Mouse (Mus musculus) megakaryocyte, adult 5-6 weeks (primary cell): ENCODE results near the gene Rhoh. TPM values are rescaled to one million over a fixed set of nuclear protein-coding genes. Genes with fewer than 3 reads are reported as not detected.

ENCODE experiments used
- ATAC-seq: 2 replicates; pipeline ENCODE4 v1.8.0; 2016; ENCODE audit warnings: mild to moderate bottlenecking, inconsistent platforms; ENCODE audit not compliant: poor library complexity, severe bottlenecking
- total RNA-seq, 2 experiments: library from RNA; stranded (forward) in 1 of 2; stranded (reverse) in 1 of 2; fragments of 153-499, 151-499 nt in 1 of 2; fragments of 221-1000, 200-1000 nt in 1 of 2; gene quantifications; 2 replicates each; pipeline versions ENCODE4 v1.2.3 to v1.2.4; 2015 to 2017

Gene Rhoh
- total RNA-seq (2015) (6.4 and 10.8 TPM in 2 replicates), total RNA-seq (2017) (9.3 and 10.5 TPM in 2 replicates)

GRCm38 (mm10) chr5:65861154-65861944, at the start of gene Rhoh:
TSS of gene Rhoh (plus strand) at chr5:65861213.
- no peak for ATAC-seq

GRCm38 (mm10) chr5:65823601-65824133, 37.3 kb upstream of the Rhoh start:
- peak; percentile 59; the same call in 1 of the 2 replicates for ATAC-seq

GRCm38 (mm10) chr5:65826476-65826875, 34.5 kb upstream of the Rhoh start:
- ATAC-seq, result no peak

GRCm38 (mm10) chr5:65827102-65827501, 33.9 kb upstream of the Rhoh start:
- no peak for ATAC-seq

- no peak for ATAC-seq
These were observed 32.8 kb upstream of the Rhoh start for GRCm38 (mm10) chr5:65828261-65828660.

- ATAC-seq, result no peak
These were observed 32.0 kb upstream of the Rhoh start for GRCm38 (mm10) chr5:65829059-65829458.

GRCm38 (mm10) chr5:65831917-65832618, 28.9 kb upstream of the Rhoh start:
- ATAC-seq, result peak; percentile 97

GRCm38 (mm10) chr5:65833092-65833491, 27.9 kb upstream of the Rhoh start:
- ATAC-seq, result no peak

- ATAC-seq, result no peak
These were observed 27.1 kb upstream of the Rhoh start for GRCm38 (mm10) chr5:65833766-65834498.

GRCm38 (mm10) chr5:65838053-65838452, 23.0 kb upstream of the Rhoh start:
- ATAC-seq, result no peak

- no peak for ATAC-seq
These were observed 18.1 kb upstream of the Rhoh start for GRCm38 (mm10) chr5:65842947-65843346.

- ATAC-seq, result no peak
These were observed 14.5 kb upstream of the Rhoh start for GRCm38 (mm10) chr5:65846534-65846933.

- ATAC-seq, result no peak
These were observed 14.1 kb upstream of the Rhoh start for GRCm38 (mm10) chr5:65846958-65847357.

- ATAC-seq, result no peak
These were observed 13.4 kb upstream of the Rhoh start for GRCm38 (mm10) chr5:65847656-65848055.

- ATAC-seq, result peak; percentile 43; the same call in 1 of the 2 replicates
These were observed 10.2 kb upstream of the Rhoh start for GRCm38 (mm10) chr5:65850765-65851164.

- ATAC-seq, result no peak
These were observed 6.2 kb upstream of the Rhoh start for GRCm38 (mm10) chr5:65854786-65855191.

GRCm38 (mm10) chr5:65855571-65855970, 5.4 kb upstream of the Rhoh start:
- no peak for ATAC-seq

- ATAC-seq, result no peak
These were observed 4.2 kb upstream of the Rhoh start for GRCm38 (mm10) chr5:65856591-65857411.

- ATAC-seq, result no peak
These were observed 3.1 kb upstream of the Rhoh start for GRCm38 (mm10) chr5:65857935-65858334.

- ATAC-seq, result no peak
These were observed 2.7 kb upstream of the Rhoh start for GRCm38 (mm10) chr5:65858355-65858754.
